Mouse (Mus musculus): ENCODE measurements at regions not wholly inside any gene's neighbourhood (a gene's known extent, or its start where the extent isn't known, plus 50 kb on each side); places are given as distances from the start of the nearest gene placed in this dataset.

GRCm38 (mm10) chr6:100517662-100518061 is 153.3 kb downstream of the Shq1 start:
- no peak for DNase-seq (ENCODE audit: low read depth)

GRCm38 (mm10) chr6:100512676-100513075 is 158.3 kb downstream of the Shq1 start:
- DNase-seq (ENCODE audit: low read depth): no peak

GRCm38 (mm10) chr6:100510676-100511075 is 160.3 kb downstream of the Shq1 start:
- DNase-seq (ENCODE audit: low read depth): peak; percentile 36

GRCm38 (mm10) chr6:100505506-100506247 is 165.3 kb downstream of the Shq1 start:
- peak; percentile 42 for DNase-seq (ENCODE audit: low read depth)

- peak; percentile 95 for DNase-seq (ENCODE audit: low read depth)
These were observed 167.8 kb downstream of the Shq1 start for GRCm38 (mm10) chr6:100502961-100503782.

GRCm38 (mm10) chr6:100502139-100502538 is 168.8 kb downstream of the Shq1 start:
- no peak for DNase-seq (ENCODE audit: low read depth)

- no peak for DNase-seq (ENCODE audit: low read depth)
These were observed 170.2 kb downstream of the Shq1 start for GRCm38 (mm10) chr6:100500741-100501140.

GRCm38 (mm10) chr6:100500060-100500459 is 170.9 kb downstream of the Shq1 start:
- DNase-seq (ENCODE audit: low read depth): no peak

- peak; percentile 73 for DNase-seq (ENCODE audit: low read depth)
These were observed 172.1 kb downstream of the Shq1 start for GRCm38 (mm10) chr6:100498861-100499271.

GRCm38 (mm10) chr6:100498126-100498525 is 172.8 kb downstream of the Shq1 start:
- no peak for DNase-seq (ENCODE audit: low read depth)

- DNase-seq (ENCODE audit: low read depth): no peak
These were observed 174.8 kb downstream of the Shq1 start for GRCm38 (mm10) chr6:100496135-100496534.

- peak; percentile 40 for DNase-seq (ENCODE audit: low read depth)
These were observed 175.8 kb downstream of the Shq1 start for GRCm38 (mm10) chr6:100495131-100495530.

GRCm38 (mm10) chr6:100493558-100493957 is 177.4 kb downstream of the Shq1 start:
- DNase-seq (ENCODE audit: low read depth): no peak

GRCm38 (mm10) chr6:100491811-100492210 is 179.1 kb downstream of the Shq1 start:
- no peak for DNase-seq (ENCODE audit: low read depth)

GRCm38 (mm10) chr6:100490920-100491712 is 179.8 kb downstream of the Shq1 start:
- no peak for DNase-seq (ENCODE audit: low read depth)

GRCm38 (mm10) chr6:100483836-100484235 is 187.1 kb downstream of the Shq1 start:
- DNase-seq (ENCODE audit: low read depth): no peak

GRCm38 (mm10) chr6:100483084-100483810 is 187.7 kb downstream of the Shq1 start:
- DNase-seq (ENCODE audit: low read depth): no peak

GRCm38 (mm10) chr6:100482572-100482971 is 188.4 kb downstream of the Shq1 start:
- no peak for DNase-seq (ENCODE audit: low read depth)

- no peak for DNase-seq (ENCODE audit: low read depth)
These were observed 190.4 kb downstream of the Shq1 start for GRCm38 (mm10) chr6:100480525-100480924.

GRCm38 (mm10) chr6:100479881-100480280 is 191.1 kb downstream of the Shq1 start:
- no peak for DNase-seq (ENCODE audit: low read depth)

GRCm38 (mm10) chr6:100479455-100479854 is 191.5 kb downstream of the Shq1 start:
- DNase-seq (ENCODE audit: low read depth): no peak

Measured in fibroblast of lung, adult 2 months (primary cell).